Mouse (Mus musculus): ENCODE data around the gene Slc7a1. TPM values are rescaled to one million over a fixed set of nuclear protein-coding genes. Genes with fewer than 3 reads are reported as not detected.

Slc7a1 gene
- polyA plus RNA-seq, 1 experiment = 12.8 TPM

- Histone ChIP-seq H3K27ac (ENCODE audit: control insufficient read depth, insufficient read depth, low read length) (no peak overlapping the region), H3K27me3 (ENCODE audit: control insufficient read depth, insufficient read depth, low read length) (no peaks in the 10 kb centered on the region), H3K4me3 (ENCODE audit: control insufficient read depth, insufficient read depth, low read length) (no peak overlapping the region), H3K36me3 (ENCODE audit: control insufficient read depth, insufficient read depth, low read length) (no peaks in the 10 kb centered on the region), H3K4me1 (replicated peaks; ENCODE audit: control insufficient read depth, insufficient read depth, low read length) (peaks cover 4% of the 10 kb centered on the region; the same call in 1 of the 2 replicates)
- 77% methylated on average over 3 of the region's 3 CpGs for WGBS
- TF ChIP-seq POLR2A (IDR thresholded peaks at IDR 0.05; ENCODE audit: control insufficient read depth, extremely low read depth, insufficient read depth, low read length, poor library complexity) (no peak), CTCF (IDR thresholded peaks at IDR 0.05; ENCODE audit: borderline replicate concordance, control insufficient read depth, extremely low read depth, insufficient read depth, low read length, poor library complexity) (no peak)
- DNase-seq = no peak
Measured at GRCm38 (mm10) chr5:148367816-148368215, 31.9 kb downstream of the Slc7a1 start.

- WGBS = 94% methylated on average over 9 of the region's 9 CpGs
- H3K4me3 ChIP-seq (ENCODE audit: control insufficient read depth, insufficient read depth, low read length) = no peak overlapping the region
Measured at GRCm38 (mm10) chr5:148366455-148366854, 33.2 kb downstream of the Slc7a1 start.

GRCm38 (mm10) chr5:148363441-148364113 is 36.1 kb downstream of the Slc7a1 start:
- peaks cover 5% of the 10 kb centered on the region; the same call in 1 of the 2 replicates for H3K4me1 ChIP-seq (replicated peaks; ENCODE audit: control insufficient read depth, insufficient read depth, low read length)
- 96% methylated on average over 22 of the region's 22 CpGs for WGBS

More at GRCm38 (mm10) chr5:148366455-148366854, 33.2 kb downstream of the Slc7a1 start:
- TF ChIP-seq CTCF (IDR thresholded peaks at IDR 0.05; ENCODE audit: borderline replicate concordance, control insufficient read depth, extremely low read depth, insufficient read depth, low read length, poor library complexity) (no peak), POLR2A (IDR thresholded peaks at IDR 0.05; ENCODE audit: control insufficient read depth, extremely low read depth, insufficient read depth, low read length, poor library complexity) (no peak)
- no peaks in the 10 kb centered on the region for H3K4me1 ChIP-seq (replicated peaks; ENCODE audit: control insufficient read depth, insufficient read depth, low read length)
- no peaks in the 10 kb centered on the region for H3K27me3 ChIP-seq (ENCODE audit: control insufficient read depth, insufficient read depth, low read length)
- no peak overlapping the region for H3K27ac ChIP-seq (ENCODE audit: control insufficient read depth, insufficient read depth, low read length)
- H3K36me3 ChIP-seq (ENCODE audit: control insufficient read depth, insufficient read depth, low read length) = no peaks in the 10 kb centered on the region
- DNase-seq = no peak

GRCm38 (mm10) chr5:148362296-148362695 is 37.4 kb downstream of the Slc7a1 start:
- 96% methylated on average over 7 of the region's 7 CpGs for WGBS
- no peak for DNase-seq
- no peak overlapping the region for H3K4me3 ChIP-seq (ENCODE audit: control insufficient read depth, insufficient read depth, low read length)
- H3K4me1 ChIP-seq (replicated peaks; ENCODE audit: control insufficient read depth, insufficient read depth, low read length) = peaks cover 5% of the 10 kb centered on the region; the same call in 1 of the 2 replicates
- no peak overlapping the region for H3K27ac ChIP-seq (ENCODE audit: control insufficient read depth, insufficient read depth, low read length)
- H3K36me3 ChIP-seq (ENCODE audit: control insufficient read depth, insufficient read depth, low read length) = no peaks in the 10 kb centered on the region
- TF ChIP-seq CTCF (IDR thresholded peaks at IDR 0.05; ENCODE audit: borderline replicate concordance, control insufficient read depth, extremely low read depth, insufficient read depth, low read length, poor library complexity) (no peak), POLR2A (IDR thresholded peaks at IDR 0.05; ENCODE audit: control insufficient read depth, extremely low read depth, insufficient read depth, low read length, poor library complexity) (no peak)
- H3K27me3 ChIP-seq (ENCODE audit: control insufficient read depth, insufficient read depth, low read length) = no peaks in the 10 kb centered on the region

More at GRCm38 (mm10) chr5:148363441-148364113, 36.1 kb downstream of the Slc7a1 start:
- no peak overlapping the region for H3K4me3 ChIP-seq (ENCODE audit: control insufficient read depth, insufficient read depth, low read length)
- no peaks in the 10 kb centered on the region for H3K27me3 ChIP-seq (ENCODE audit: control insufficient read depth, insufficient read depth, low read length)
- no peak for DNase-seq
- H3K27ac ChIP-seq (ENCODE audit: control insufficient read depth, insufficient read depth, low read length) = no peak overlapping the region
- no peaks in the 10 kb centered on the region for H3K36me3 ChIP-seq (ENCODE audit: control insufficient read depth, insufficient read depth, low read length)
- TF ChIP-seq CTCF (IDR thresholded peaks at IDR 0.05; ENCODE audit: borderline replicate concordance, control insufficient read depth, extremely low read depth, insufficient read depth, low read length, poor library complexity) (no peak), POLR2A (IDR thresholded peaks at IDR 0.05; ENCODE audit: control insufficient read depth, extremely low read depth, insufficient read depth, low read length, poor library complexity) (no peak)

GRCm38 (mm10) chr5:148361759-148362010 is 38.0 kb downstream of the Slc7a1 start:
- Histone ChIP-seq H3K4me1 (replicated peaks; ENCODE audit: control insufficient read depth, insufficient read depth, low read length) (peaks cover 5% of the 10 kb centered on the region; the same call in 1 of the 2 replicates), H3K27ac (ENCODE audit: control insufficient read depth, insufficient read depth, low read length) (no peak overlapping the region), H3K36me3 (ENCODE audit: control insufficient read depth, insufficient read depth, low read length) (no peaks in the 10 kb centered on the region), H3K27me3 (ENCODE audit: control insufficient read depth, insufficient read depth, low read length) (no peaks in the 10 kb centered on the region), H3K4me3 (ENCODE audit: control insufficient read depth, insufficient read depth, low read length) (no peak overlapping the region)
- TF ChIP-seq CTCF (IDR thresholded peaks at IDR 0.05; ENCODE audit: borderline replicate concordance, control insufficient read depth, extremely low read depth, insufficient read depth, low read length, poor library complexity) (no peak), POLR2A (IDR thresholded peaks at IDR 0.05; ENCODE audit: control insufficient read depth, extremely low read depth, insufficient read depth, low read length, poor library complexity) (no peak)
- no peak for DNase-seq
- WGBS = 88% methylated on average over 3 of the region's 3 CpGs

- no peak for DNase-seq
- H3K36me3 ChIP-seq (ENCODE audit: control insufficient read depth, insufficient read depth, low read length) = no peaks in the 10 kb centered on the region
- peaks cover 5% of the 10 kb centered on the region; the same call in 1 of the 2 replicates for H3K4me1 ChIP-seq (replicated peaks; ENCODE audit: control insufficient read depth, insufficient read depth, low read length)
- no peaks in the 10 kb centered on the region for H3K27me3 ChIP-seq (ENCODE audit: control insufficient read depth, insufficient read depth, low read length)
- WGBS = 66% methylated on average over 16 of the region's 16 CpGs
- TF ChIP-seq CTCF (IDR thresholded peaks at IDR 0.05; ENCODE audit: borderline replicate concordance, control insufficient read depth, extremely low read depth, insufficient read depth, low read length, poor library complexity) (no peak), POLR2A (IDR thresholded peaks at IDR 0.05; ENCODE audit: control insufficient read depth, extremely low read depth, insufficient read depth, low read length, poor library complexity) (no peak)
- no peak overlapping the region for H3K27ac ChIP-seq (ENCODE audit: control insufficient read depth, insufficient read depth, low read length)
- no peak overlapping the region for H3K4me3 ChIP-seq (ENCODE audit: control insufficient read depth, insufficient read depth, low read length)
Measured at GRCm38 (mm10) chr5:148360922-148361758, 38.6 kb downstream of the Slc7a1 start.
